Mouse (Mus musculus) lung, adult 2 months (tissue): Measurements from ENCODE around the gene Ptgis.

Experiments
- CTCF ChIP-seq: fragments of 200-500 bp; IDR thresholded peaks from 2 replicates; pipeline ENCODE4 v1.5.1; 2011; ENCODE audit warnings: mild to moderate bottlenecking, low read length, control low read depth; ENCODE audit not compliant: insufficient read depth
- POLR2A ChIP-seq: fragments of 200-500 bp; IDR thresholded peaks from 2 replicates; pipeline ENCODE4 v1.6.1; 2011; ENCODE audit warnings: low read depth, mild to moderate bottlenecking, control low read depth, low read length, borderline replicate concordance; ENCODE audit errors: extremely low read depth

DNA sequence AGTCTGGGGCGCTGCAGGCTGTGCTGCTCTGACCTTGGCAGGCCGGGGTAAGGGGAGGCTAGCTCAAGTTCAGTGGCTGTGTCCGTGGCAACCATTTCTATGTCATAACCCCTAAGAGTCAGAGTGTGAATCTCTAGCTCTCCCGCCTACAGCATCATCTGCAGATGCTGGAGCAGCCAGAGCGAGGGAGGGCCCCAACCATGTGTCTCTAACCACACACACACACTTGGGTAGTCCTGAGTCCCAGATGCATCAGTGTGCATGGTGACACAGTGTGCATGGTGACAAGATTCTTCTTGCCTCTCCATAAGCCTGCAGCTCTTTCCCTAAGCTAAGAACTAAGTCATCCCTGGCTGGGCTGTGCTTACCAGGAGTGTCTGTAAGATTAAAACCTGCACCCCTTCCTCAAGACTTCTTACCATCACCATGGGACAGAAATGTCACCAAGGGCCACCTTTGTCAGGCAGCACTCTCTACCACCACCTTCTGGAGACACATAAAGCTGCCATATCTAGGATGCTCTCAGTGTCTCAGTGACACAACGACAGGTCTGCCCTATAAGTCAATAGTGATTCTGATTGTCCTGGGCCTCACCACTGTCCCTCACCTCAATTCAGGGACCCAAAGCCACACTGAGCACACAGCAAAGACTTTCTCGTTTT is 36.8 kb downstream of the Ptgis start:
- TF ChIP-seq CTCF: peak; percentile 16; the same call in 1 of the 2 replicates
- no peak for TF ChIP-seq POLR2A
